Mouse (Mus musculus): Measurements from ENCODE around the gene Rere. TPM values are rescaled to one million over a fixed set of nuclear protein-coding genes. Genes with fewer than 3 reads are reported as not detected.

Gene Rere
- polyA plus RNA-seq, 1 experiment from 2014 or later = 26.1 TPM

DNA sequence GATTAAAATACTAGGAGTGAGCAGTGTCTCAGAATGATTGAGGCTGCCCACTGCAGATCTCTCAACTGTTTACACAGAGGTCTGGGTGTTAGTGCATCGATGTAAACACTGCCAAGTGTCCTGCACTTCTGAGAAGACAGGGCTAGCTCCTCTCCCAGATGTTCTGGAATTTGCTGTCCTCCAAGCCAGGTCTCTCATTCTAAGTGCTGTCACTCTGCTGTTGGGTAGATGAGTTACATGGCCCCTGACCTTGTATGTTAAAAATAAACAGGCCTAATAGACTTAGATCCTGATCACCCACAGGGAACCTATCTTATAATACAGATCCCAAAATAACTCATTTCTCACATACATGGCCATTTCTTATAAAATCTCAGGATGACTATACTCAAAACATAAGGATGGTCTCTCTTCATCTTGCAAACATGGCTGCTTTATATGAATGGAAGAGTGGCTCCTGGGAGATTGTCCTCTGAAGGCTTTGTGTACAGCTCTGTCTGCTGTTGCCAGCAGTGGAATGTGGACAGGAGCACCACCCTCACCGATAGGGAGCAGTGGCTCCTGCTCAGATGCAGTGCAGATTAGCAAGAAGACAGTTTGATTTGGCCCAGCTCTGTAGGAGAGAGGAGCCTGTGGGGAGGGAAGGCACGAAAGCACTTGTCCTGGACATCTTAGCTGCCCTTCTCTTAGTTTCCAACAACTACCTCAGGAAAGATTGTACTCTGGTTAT, 294.1 kb downstream of the Rere start:
- no peak for ATAC-seq
- Histone ChIP-seq H3K4me2 (no peak overlapping the region), H3K9ac (no peak overlapping the region), H3K4me3 (no peak overlapping the region), H3K27ac (no peak overlapping the region), H3K36me3 (ENCODE audit: poor library complexity, severe bottlenecking) (0 out of 2 replicates have a peak, but pooled peaks cover 6% of the 10 kb centered on the region), H3K9me3 (replicated peaks) (no peaks in the 10 kb centered on the region), H3K4me1 (peaks cover 14% of the 10 kb centered on the region), H3K27me3 (no peaks in the 10 kb centered on the region)
- 88% methylated on average over 3 of the region's 3 CpGs for WGBS

DNA sequence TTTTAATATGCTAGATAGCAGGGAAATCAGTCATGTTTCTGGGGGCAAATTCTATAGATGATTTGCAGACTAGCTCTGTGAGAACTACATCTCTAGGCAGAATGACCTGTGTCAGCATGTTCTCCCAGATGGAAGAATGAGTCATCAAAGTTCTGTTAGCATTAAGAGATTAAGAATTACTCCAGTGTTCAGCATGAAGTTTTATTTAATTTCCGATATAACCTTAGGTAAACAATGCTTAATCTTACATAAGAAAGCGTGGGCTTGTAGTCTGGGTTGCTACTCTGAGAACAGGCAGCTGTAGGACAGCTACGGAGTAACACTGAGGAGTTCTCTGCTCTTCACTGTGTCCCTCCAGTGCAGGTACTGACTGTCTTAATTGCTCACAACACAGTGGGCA, 294.9 kb downstream of the Rere start:
- Histone ChIP-seq H3K27ac (no peak overlapping the region), H3K9ac (no peak overlapping the region), H3K36me3 (ENCODE audit: poor library complexity, severe bottlenecking) (0 out of 2 replicates have a peak, but pooled peaks cover 6% of the 10 kb centered on the region), H3K4me2 (no peak overlapping the region), H3K4me3 (no peak overlapping the region), H3K9me3 (replicated peaks) (no peaks in the 10 kb centered on the region), H3K4me1 (peaks cover 8% of the 10 kb centered on the region; the same call in 1 of the 2 replicates), H3K27me3 (no peaks in the 10 kb centered on the region)
- 94% methylated on average over 3 of the region's 3 CpGs for WGBS
- no peak for ATAC-seq

DNA sequence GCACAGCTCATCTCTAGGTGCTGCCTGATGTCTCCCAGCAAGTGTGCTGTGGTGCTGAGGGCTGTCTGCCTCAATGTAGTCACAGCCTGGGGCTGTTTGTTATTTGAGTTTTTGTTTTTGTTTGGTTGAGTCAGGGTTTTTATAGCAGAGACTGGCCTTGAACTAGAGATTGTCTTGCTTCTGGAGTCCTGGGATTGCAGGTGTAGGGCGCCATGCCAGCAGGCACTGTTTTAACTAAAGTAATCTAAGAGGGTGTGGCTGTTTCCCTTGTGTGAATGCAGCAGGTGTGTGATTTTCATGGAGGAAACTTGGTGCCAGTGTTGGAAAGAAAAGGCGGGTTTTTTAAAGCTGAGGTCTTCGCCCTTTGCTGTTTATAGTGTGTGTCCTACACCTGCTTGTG, 296.6 kb downstream of the Rere start:
- Histone ChIP-seq H3K27me3 (no peaks in the 10 kb centered on the region), H3K27ac (no peak overlapping the region), H3K36me3 (ENCODE audit: poor library complexity, severe bottlenecking) (0 out of 2 replicates have a peak, but pooled peaks cover 6% of the 10 kb centered on the region), H3K4me2 (no peak overlapping the region), H3K9me3 (replicated peaks) (no peaks in the 10 kb centered on the region), H3K4me3 (no peak overlapping the region), H3K9ac (no peak overlapping the region), H3K4me1 (peaks cover 17% of the 10 kb centered on the region)
- ATAC-seq = no peak
- WGBS = 88% methylated on average over 3 of the region's 3 CpGs

DNA sequence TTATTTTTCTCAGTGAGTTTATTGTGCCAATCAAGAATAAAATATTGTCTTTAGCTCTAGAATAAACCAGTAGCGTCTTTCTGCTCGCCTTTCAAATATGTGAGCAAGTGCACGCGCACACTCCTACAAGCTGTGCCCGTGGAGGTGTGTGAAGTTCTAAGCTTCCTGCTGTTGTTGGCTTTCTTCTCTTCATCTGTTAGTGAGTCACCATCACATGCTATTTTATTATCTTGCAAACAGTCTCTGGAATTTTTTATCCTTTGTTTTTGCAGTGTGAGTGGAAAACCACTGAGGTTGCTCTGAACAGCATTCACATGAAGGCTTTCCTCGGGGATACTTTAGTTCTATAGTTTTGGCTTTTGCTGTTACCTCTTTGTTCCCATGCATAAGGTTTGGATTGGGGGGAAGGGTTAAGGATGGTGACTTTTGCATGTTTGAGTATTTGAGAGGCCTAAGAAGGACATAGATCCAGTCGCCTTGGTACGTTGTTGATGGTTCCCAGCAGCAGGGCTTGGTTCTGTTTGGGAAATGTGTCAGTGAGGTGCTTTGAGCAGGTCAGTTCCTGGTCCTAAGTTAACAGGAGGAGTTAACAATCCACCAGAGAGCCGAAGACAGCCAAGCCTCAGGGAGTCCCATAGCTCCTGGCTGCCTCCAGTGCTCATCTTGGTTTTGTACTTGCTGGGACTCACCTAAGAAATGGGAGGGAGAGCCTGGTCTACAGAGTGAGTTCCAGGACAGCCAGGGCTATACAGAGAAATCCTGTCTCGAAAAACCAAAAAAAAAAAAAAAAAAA, 300.7 kb downstream of the Rere start:
- Histone ChIP-seq H3K27me3 (no peaks in the 10 kb centered on the region), H3K4me2 (no peak overlapping the region), H3K36me3 (ENCODE audit: poor library complexity, severe bottlenecking) (no peaks in the 10 kb centered on the region), H3K27ac (no peak overlapping the region), H3K9ac (no peak overlapping the region), H3K4me1 (peaks cover 33% of the 10 kb centered on the region), H3K9me3 (replicated peaks) (no peaks in the 10 kb centered on the region), H3K4me3 (no peak overlapping the region)
- 71% methylated on average over 10 of the region's 10 CpGs for WGBS
- no peak for ATAC-seq

DNA sequence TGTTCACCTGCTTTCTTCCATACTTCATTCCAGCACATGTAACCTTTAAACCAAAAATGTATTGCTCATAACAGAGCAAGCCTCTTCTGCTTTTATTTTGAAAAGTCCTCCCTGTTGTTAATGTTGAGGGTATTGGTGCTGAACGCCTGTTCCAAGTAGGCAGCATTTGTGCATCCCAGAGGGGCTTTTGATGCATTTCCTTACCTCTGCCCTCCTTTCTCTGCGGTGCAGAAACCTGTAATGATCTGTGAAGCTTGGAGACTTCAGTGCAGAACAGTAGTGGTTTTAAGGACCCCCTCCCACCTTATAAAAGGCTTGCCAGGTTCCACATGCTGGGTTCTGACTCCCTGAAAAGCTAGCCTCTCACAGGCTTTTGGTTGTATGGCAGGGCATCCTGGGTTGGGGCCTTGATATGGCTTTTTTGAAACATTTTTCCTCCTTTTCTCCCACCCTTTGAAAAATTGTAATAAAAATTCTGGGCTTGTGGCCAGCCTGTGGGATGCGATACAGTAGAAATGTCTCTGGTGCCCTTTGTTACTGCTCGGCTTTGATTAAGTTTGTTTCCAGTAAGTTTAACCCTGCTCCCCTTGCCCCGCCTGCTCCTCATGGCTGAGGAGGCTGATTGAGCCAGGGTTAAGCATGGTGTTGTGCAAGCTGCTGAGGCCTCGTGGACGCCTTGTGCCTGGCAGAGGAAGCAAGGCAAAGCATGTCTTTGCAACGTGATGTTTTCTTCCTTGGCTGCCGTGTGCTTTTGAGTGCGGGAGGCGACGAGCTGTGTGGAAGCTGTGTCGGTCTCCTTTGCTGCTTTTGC, 301.7 kb downstream of the Rere start:
- Histone ChIP-seq H3K27ac (peak overlapping the region; percentile 49), H3K36me3 (ENCODE audit: poor library complexity, severe bottlenecking) (no peaks in the 10 kb centered on the region), H3K4me1 (peaks cover 33% of the 10 kb centered on the region), H3K27me3 (no peaks in the 10 kb centered on the region), H3K4me3 (no peak overlapping the region), H3K9me3 (replicated peaks) (no peaks in the 10 kb centered on the region), H3K9ac (no peak overlapping the region; the same call in 1 of the 2 replicates), H3K4me2 (0 out of 2 replicates have a peak overlapping the region, but pooled peaks have one; percentile 3)
- 22% methylated on average over 13 of the region's 13 CpGs for whole genome bisulfite sequencing
- peak; percentile 33; the same call in 1 of the 2 replicates for ATAC-seq

DNA sequence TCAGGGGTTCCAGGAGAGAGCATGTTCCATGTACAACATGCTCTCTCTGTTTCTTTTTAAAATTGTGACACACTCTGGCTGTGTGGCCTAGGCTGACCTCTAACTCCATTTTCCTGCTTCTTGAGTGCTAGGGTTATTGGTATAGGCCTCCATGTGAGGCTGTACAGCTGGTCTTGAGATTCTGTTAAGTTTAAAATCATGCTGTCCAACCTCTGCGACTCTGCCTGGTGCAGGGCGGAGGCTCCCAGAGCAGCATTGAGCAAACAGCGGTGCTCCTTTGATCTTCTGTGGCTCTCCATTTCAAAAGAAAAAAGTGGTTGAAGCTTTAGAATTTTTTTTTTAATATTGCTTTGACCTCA, 302.3 kb downstream of the Rere start:
- Histone ChIP-seq H3K27me3 (no peaks in the 10 kb centered on the region), H3K36me3 (ENCODE audit: poor library complexity, severe bottlenecking) (no peaks in the 10 kb centered on the region), H3K4me3 (no peak overlapping the region), H3K4me2 (0 out of 2 replicates have a peak overlapping the region, but pooled peaks have one; percentile 3), H3K27ac (peak overlapping the region; percentile 49), H3K9ac (no peak overlapping the region; the same call in 1 of the 2 replicates), H3K9me3 (replicated peaks) (no peaks in the 10 kb centered on the region), H3K4me1 (peaks cover 33% of the 10 kb centered on the region)
- WGBS = 65% methylated on average over 3 of the region's 3 CpGs
- ATAC-seq = peak; percentile 33; the same call in 1 of the 2 replicates

DNA sequence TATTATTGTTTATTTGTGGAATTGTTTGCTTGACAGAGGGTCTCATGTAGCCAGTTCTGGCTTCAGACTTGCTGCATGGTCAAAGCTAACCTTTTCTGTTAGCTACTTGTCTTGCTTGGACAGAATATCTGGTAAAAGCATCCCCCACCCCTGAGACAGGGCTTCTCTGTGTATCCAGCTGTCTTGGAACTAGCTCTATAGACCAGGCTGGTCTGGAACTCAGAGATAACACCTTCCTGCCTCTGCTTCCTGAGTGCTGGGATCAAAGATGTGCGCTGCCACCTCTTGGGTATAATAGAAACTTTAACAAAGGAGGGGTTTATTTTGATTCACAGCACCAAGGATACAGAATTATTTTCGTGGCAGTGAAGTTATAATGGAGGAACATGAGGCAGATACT, 304.4 kb downstream of the Rere start:
- H3K4me1 ChIP-seq = peaks cover 39% of the 10 kb centered on the region

DNA sequence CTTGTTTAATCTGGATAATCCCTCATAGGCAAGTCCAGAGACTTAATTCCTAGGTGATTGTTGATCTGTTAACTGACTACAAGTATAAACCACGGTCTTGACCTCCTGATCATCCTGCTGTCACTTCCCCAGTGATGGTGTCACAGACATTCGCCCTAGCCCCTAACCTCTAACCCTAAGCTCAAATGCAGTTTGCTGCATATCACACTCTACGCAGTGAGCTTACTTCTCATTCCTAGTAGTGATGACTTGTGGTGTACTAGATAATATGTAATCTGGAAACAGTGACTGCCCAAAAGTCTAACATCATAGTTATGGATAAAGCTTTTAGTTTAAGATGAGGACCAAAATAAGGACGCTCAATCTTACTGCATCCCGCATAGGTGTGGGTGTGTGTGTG, 304.8 kb downstream of the Rere start:
- Histone ChIP-seq H3K36me3 (ENCODE audit: poor library complexity, severe bottlenecking) (no peaks in the 10 kb centered on the region), H3K4me2 (no peak overlapping the region), H3K27me3 (no peaks in the 10 kb centered on the region), H3K4me1 (peaks cover 44% of the 10 kb centered on the region), H3K27ac (no peak overlapping the region), H3K4me3 (no peak overlapping the region), H3K9me3 (replicated peaks) (no peaks in the 10 kb centered on the region), H3K9ac (no peak overlapping the region)
- WGBS = 95% methylated on average over 5 of the region's 5 CpGs
- no peak for ATAC-seq

More for the DNA sequence above, 304.4 kb downstream of the Rere start:
- Histone ChIP-seq H3K4me2 (no peak overlapping the region), H3K4me3 (no peak overlapping the region), H3K27ac (no peak overlapping the region), H3K9ac (no peak overlapping the region), H3K27me3 (no peaks in the 10 kb centered on the region), H3K36me3 (ENCODE audit: poor library complexity, severe bottlenecking) (no peaks in the 10 kb centered on the region), H3K9me3 (replicated peaks) (no peaks in the 10 kb centered on the region)
- 89% methylated on average over 2 of the region's 2 CpGs for WGBS
- ATAC-seq = no peak

DNA sequence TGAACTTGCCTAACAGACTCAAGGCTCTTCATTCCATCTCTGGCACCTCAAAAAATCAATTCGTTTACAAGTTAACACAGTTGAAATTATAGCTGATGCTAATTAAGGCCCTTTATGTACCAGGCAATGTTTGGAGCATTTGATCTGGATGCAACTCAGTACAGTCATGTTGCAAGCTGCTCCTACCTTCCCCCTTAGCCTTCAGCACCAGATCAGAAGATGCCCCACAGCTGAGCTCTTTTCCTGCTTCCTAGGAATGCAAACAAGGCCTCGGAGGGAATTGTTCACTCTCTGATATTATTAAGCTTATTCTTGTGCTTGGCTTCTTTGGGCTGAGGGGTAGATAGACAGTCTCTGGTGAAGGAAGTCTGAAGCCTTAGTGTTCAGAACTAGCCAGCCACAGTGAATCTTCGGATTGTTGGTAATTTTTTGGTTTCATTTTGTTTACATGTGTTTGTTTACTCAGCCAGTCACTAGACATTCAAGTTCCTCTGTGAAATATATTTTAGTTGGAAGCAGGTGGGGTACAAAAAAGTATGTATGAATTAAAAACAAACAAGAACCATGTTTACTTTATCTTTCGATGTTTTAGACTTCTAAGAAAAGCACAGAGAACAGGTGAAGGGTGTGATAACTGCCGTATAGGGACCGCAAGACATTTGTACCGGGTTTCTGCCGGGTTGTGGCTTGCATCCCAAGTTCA, 306.3 kb downstream of the Rere start:
- Histone ChIP-seq H3K4me3 (no peak overlapping the region), H3K9ac (no peak overlapping the region), H3K4me2 (no peak overlapping the region), H3K27ac (no peak overlapping the region), H3K27me3 (no peaks in the 10 kb centered on the region), H3K9me3 (replicated peaks) (no peaks in the 10 kb centered on the region), H3K36me3 (ENCODE audit: poor library complexity, severe bottlenecking) (no peaks in the 10 kb centered on the region), H3K4me1 (peaks cover 47% of the 10 kb centered on the region)
- 90% methylated on average over 8 of the region's 8 CpGs for WGBS
- no peak for ATAC-seq

DNA sequence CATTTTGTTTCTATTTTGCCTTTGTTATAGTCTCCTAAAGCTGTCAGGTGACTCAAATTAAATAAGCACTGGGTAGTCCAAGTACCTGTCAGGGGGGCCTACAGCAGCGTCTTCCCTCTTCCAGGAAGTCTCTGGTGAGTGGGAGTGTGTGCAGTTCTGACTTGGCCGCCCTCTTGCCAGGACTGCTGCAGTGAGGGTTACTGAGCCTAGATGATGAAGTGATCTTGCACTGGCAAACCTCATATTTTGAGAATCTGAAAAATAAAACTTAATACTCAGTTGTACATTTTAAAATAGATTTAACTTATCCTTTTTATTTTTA, 306.8 kb downstream of the Rere start:
- WGBS = 90% methylated on average over 2 of the region's 2 CpGs
- peaks cover 43% of the 10 kb centered on the region for H3K4me1 ChIP-seq

DNA sequence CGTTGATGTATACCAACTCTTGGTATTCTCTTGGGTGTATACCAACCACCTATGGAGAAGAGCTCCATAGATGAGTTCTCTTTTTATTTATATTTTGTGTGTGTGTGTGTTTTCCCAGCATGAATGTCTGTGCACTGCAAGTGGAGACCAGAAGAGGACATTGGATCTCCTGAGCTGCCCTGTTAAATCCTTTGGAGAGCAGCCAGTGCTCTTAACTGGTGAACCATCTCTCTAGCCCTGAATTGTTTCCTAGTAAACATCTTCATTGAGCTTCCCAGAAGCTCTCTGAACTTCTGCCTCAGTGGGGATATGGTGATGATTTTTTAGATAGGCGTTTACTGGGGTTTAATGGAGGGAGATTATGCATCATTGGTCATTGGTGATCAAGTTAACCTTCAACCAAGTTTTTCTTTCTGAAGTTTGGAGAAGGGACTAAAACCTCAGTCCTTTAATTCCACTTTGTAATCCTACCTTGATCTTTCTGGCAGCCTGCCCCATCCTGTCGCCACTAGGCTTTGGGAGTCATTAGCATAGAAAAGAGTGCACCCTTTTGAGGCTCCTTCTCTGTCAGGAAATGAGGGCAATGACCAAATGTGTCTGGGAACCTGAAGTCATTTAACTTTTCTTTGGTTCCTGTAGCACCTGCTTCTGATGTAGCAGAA, 309.3 kb downstream of the Rere start:
- Histone ChIP-seq H3K27me3 (no peaks in the 10 kb centered on the region), H3K36me3 (ENCODE audit: poor library complexity, severe bottlenecking) (no peaks in the 10 kb centered on the region), H3K4me3 (no peak overlapping the region), H3K27ac (no peak overlapping the region), H3K9ac (no peak overlapping the region), H3K4me2 (no peak overlapping the region), H3K4me1 (peaks cover 28% of the 10 kb centered on the region), H3K9me3 (replicated peaks) (no peaks in the 10 kb centered on the region)
- ATAC-seq = no peak
- 39% methylated on average over 3 of the region's 3 CpGs for WGBS

More for the DNA sequence above, 306.8 kb downstream of the Rere start:
- H3K9ac ChIP-seq = no peak overlapping the region
- ATAC-seq = no peak
- no peaks in the 10 kb centered on the region for H3K9me3 ChIP-seq (replicated peaks)
- H3K4me3 ChIP-seq = no peak overlapping the region
- H3K4me2 ChIP-seq = no peak overlapping the region
- H3K36me3 ChIP-seq (ENCODE audit: poor library complexity, severe bottlenecking) = no peaks in the 10 kb centered on the region
- no peak overlapping the region for H3K27ac ChIP-seq
- H3K27me3 ChIP-seq = no peaks in the 10 kb centered on the region
